Mouse (Mus musculus) gonadal fat pad, adult 2 months (tissue): ENCODE results near the gene Rab15. TPM values are rescaled to one million over a fixed set of nuclear protein-coding genes. Genes with fewer than 3 reads are reported as not detected.
"Not testable (repeated sequence)": the region's sequence is repeated elsewhere in the genome, so short reads cannot be mapped to it uniquely, and the experiment has no call there.

Source experiments
- DNase-seq: peaks from one replicate; pipeline ENCODE4 v3.0.0-alpha.2; 2012; ENCODE audit warnings: low read depth
- polyA plus RNA-seq: library from polyadenylated mRNA; depleted of rRNA; stranded (reverse); fragments of >200 nt; gene quantifications from 2 replicates; pipeline ENCODE4 v1.2.3, GENCODE M21; 2012

Rab15 gene
- polyA plus RNA-seq, 1 experiment: 11.0 TPM

GRCm38 (mm10) chr12:76818908-76819307, 3.8 kb downstream of the Rab15 start:
- no peak for DNase-seq

GRCm38 (mm10) chr12:76818120-76818519, 4.6 kb downstream of the Rab15 start:
- DNase-seq: peak; percentile 89

GRCm38 (mm10) chr12:76817176-76817575, 5.5 kb downstream of the Rab15 start:
- no peak for DNase-seq

- DNase-seq: no peak
Measured at GRCm38 (mm10) chr12:76816720-76817119, 6.0 kb downstream of the Rab15 start.

- DNase-seq: no peak
Measured at GRCm38 (mm10) chr12:76814120-76814519, 8.6 kb downstream of the Rab15 start.

- DNase-seq: no peak
Measured at GRCm38 (mm10) chr12:76813543-76813942, 9.2 kb downstream of the Rab15 start.

GRCm38 (mm10) chr12:76811006-76811405, 11.7 kb downstream of the Rab15 start:
- DNase-seq: no peak

- DNase-seq: no peak
Measured at GRCm38 (mm10) chr12:76810491-76810890, 12.2 kb downstream of the Rab15 start.

GRCm38 (mm10) chr12:76807796-76808195, 14.9 kb downstream of the Rab15 start:
- DNase-seq: no peak

- DNase-seq: no peak
Measured at GRCm38 (mm10) chr12:76805056-76805811, 17.5 kb downstream of the Rab15 start.

GRCm38 (mm10) chr12:76803700-76804252, 18.9 kb downstream of the Rab15 start:
- no peak for DNase-seq

GRCm38 (mm10) chr12:76803028-76803427, 19.7 kb downstream of the Rab15 start:
- DNase-seq: no peak

GRCm38 (mm10) chr12:76798008-76798720, 24.5 kb downstream of the Rab15 start:
- no peak for DNase-seq

GRCm38 (mm10) chr12:76796938-76797539, 25.7 kb downstream of the Rab15 start:
- DNase-seq: no peak

- no peak for DNase-seq
Measured at GRCm38 (mm10) chr12:76795350-76795749, 27.4 kb downstream of the Rab15 start, which contains the start of gene Gpx2. Gene Gpx2 (minus strand): TSS chr12:76795554.

GRCm38 (mm10) chr12:76792540-76792939, 30.2 kb downstream of the Rab15 start:
- not testable (repeated sequence) for DNase-seq

- no peak for DNase-seq
Measured at GRCm38 (mm10) chr12:76790446-76791084, 32.1 kb downstream of the Rab15 start.

- DNase-seq: no peak
Measured at GRCm38 (mm10) chr12:76784056-76784619, 38.6 kb downstream of the Rab15 start.

GRCm38 (mm10) chr12:76780639-76781468, 41.9 kb downstream of the Rab15 start:
- no peak for DNase-seq

- no peak for DNase-seq
Measured at GRCm38 (mm10) chr12:76779951-76780350, 42.8 kb downstream of the Rab15 start.
